Mouse (Mus musculus): ENCODE results near the gene Tiam1. TPM values are rescaled to one million over a fixed set of nuclear protein-coding genes. Genes with fewer than 3 reads are reported as not detected.

Gene Tiam1
- polyA plus RNA-seq, 1 experiment: 14.1 TPM

DNA sequence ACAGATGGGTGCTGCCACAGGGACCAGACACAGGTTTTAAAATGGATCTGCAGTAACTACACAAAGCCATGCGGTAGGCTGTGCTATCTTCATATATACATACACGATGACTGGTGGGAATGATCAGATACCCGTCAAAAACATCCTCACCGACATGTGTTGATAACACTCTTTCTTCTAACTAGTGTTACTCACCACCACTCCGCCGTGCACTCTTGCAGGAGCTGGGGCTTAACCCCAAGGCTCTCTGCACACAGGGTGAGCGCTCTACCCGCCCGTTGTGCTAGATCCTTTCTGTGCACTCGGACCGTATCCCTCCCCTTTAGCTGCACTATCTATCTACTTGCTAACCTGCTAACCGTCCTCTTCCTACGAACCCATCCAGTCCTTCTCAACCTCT is 335.4 kb downstream of the Tiam1 start:
- H3K4me3 ChIP-seq (ENCODE audit: control insufficient read depth, insufficient read depth, low read length): no peak overlapping the region
- TF ChIP-seq CTCF (IDR thresholded peaks at IDR 0.05; ENCODE audit: borderline replicate concordance, control insufficient read depth, extremely low read depth, insufficient read depth, low read length, poor library complexity) (no peak), POLR2A (IDR thresholded peaks at IDR 0.05; ENCODE audit: control insufficient read depth, extremely low read depth, insufficient read depth, low read length, poor library complexity) (no peak)
- H3K27ac ChIP-seq (ENCODE audit: control insufficient read depth, insufficient read depth, low read length): no peak overlapping the region
- H3K36me3 ChIP-seq (ENCODE audit: control insufficient read depth, insufficient read depth, low read length): no peaks in the 10 kb centered on the region
- WGBS: 96% methylated on average over 13 of the region's 13 CpGs
- H3K4me1 ChIP-seq (replicated peaks; ENCODE audit: control insufficient read depth, insufficient read depth, low read length): no peaks in the 10 kb centered on the region
- DNase-seq: no peak
- H3K27me3 ChIP-seq (ENCODE audit: control insufficient read depth, insufficient read depth, low read length): no peaks in the 10 kb centered on the region

DNA sequence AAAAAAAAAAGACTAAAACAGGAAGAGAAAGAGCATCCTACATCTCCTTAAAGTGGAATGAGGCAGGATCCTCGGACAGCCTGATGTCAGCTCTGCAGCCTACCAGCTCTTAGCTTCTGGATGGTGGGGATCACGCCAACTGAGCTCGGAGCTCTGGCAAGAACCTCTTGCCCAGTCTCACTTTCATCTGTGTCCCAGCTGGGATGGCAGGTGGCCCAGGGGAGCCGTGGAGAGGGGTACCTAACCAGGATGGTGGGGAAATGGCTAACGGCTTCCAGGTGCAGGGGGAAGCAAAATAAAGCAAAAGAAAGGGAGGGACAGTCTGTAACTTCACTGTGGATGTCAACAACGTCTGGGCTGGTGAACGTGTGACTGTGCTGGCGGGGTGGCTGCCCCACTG is 337.6 kb downstream of the Tiam1 start:
- DNase-seq: no peak
- H3K27me3 ChIP-seq (ENCODE audit: control insufficient read depth, insufficient read depth, low read length): no peaks in the 10 kb centered on the region
- H3K36me3 ChIP-seq (ENCODE audit: control insufficient read depth, insufficient read depth, low read length): no peaks in the 10 kb centered on the region
- H3K4me3 ChIP-seq (ENCODE audit: control insufficient read depth, insufficient read depth, low read length): no peak overlapping the region
- H3K4me1 ChIP-seq (replicated peaks; ENCODE audit: control insufficient read depth, insufficient read depth, low read length): no peaks in the 10 kb centered on the region
- TF ChIP-seq POLR2A (IDR thresholded peaks at IDR 0.05; ENCODE audit: control insufficient read depth, extremely low read depth, insufficient read depth, low read length, poor library complexity) (no peak), CTCF (IDR thresholded peaks at IDR 0.05; ENCODE audit: borderline replicate concordance, control insufficient read depth, extremely low read depth, insufficient read depth, low read length, poor library complexity) (no peak)
- 73% methylated on average over 8 of the region's 8 CpGs for WGBS
- no peak overlapping the region for H3K27ac ChIP-seq (ENCODE audit: control insufficient read depth, insufficient read depth, low read length)

DNA sequence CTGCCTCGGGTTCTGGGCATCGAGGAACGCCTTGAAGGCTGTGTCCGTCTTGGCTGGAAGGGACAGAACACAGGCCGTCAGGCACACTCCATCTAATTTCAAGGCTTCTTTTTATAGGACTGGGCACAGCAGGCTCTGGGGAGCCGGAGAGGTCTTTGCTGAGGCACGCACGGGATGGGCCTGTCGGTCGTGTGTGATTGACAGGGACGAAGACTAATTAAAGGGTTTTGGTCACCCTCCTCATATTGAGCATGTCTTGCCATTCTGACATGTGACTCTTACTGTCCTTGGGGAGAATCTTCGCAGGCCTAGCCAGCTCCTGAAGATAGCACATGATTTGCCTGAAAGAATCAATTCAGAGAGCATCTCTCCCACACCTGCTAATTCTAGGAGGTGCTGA is 338.4 kb downstream of the Tiam1 start:
- no peak for TF ChIP-seq CTCF (IDR thresholded peaks at IDR 0.05; ENCODE audit: borderline replicate concordance, control insufficient read depth, extremely low read depth, insufficient read depth, low read length, poor library complexity)
- no peak for TF ChIP-seq POLR2A (IDR thresholded peaks at IDR 0.05; ENCODE audit: control insufficient read depth, extremely low read depth, insufficient read depth, low read length, poor library complexity)
- 95% methylated on average over 12 of the region's 12 CpGs for WGBS
- no peaks in the 10 kb centered on the region for H3K36me3 ChIP-seq (ENCODE audit: control insufficient read depth, insufficient read depth, low read length)
- H3K4me1 ChIP-seq (replicated peaks; ENCODE audit: control insufficient read depth, insufficient read depth, low read length): no peaks in the 10 kb centered on the region
- no peak overlapping the region for H3K4me3 ChIP-seq (ENCODE audit: control insufficient read depth, insufficient read depth, low read length)
- no peaks in the 10 kb centered on the region for H3K27me3 ChIP-seq (ENCODE audit: control insufficient read depth, insufficient read depth, low read length)
- DNase-seq: no peak
- H3K27ac ChIP-seq (ENCODE audit: control insufficient read depth, insufficient read depth, low read length): no peak overlapping the region

DNA sequence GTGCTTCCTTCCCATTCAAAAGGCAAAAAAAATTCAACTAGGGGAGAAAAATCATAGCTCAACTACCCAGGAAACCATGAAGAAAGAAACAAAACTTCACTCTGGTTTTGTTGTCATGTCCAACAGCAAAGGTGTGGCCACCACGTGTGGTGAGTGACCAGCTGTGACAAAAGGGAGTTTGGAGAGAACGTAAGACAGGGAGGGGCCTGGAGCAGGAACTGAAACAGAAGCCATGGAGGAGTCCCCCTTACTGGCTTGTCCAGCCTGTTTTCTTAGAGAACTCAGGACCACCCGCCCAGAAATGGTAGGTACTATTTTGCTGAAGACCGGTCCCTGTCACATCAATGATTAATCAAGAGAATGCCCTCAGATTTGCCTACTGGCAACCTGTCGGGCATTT is 342.1 kb downstream of the Tiam1 start:
- DNase-seq: no peak
- Histone ChIP-seq H3K36me3 (ENCODE audit: control insufficient read depth, insufficient read depth, low read length) (no peaks in the 10 kb centered on the region), H3K27me3 (ENCODE audit: control insufficient read depth, insufficient read depth, low read length) (no peaks in the 10 kb centered on the region), H3K4me3 (ENCODE audit: control insufficient read depth, insufficient read depth, low read length) (no peak overlapping the region), H3K27ac (ENCODE audit: control insufficient read depth, insufficient read depth, low read length) (no peak overlapping the region), H3K4me1 (replicated peaks; ENCODE audit: control insufficient read depth, insufficient read depth, low read length) (no peaks in the 10 kb centered on the region)
- 88% methylated on average over 5 of the region's 5 CpGs for WGBS
- TF ChIP-seq CTCF (IDR thresholded peaks at IDR 0.05; ENCODE audit: borderline replicate concordance, control insufficient read depth, extremely low read depth, insufficient read depth, low read length, poor library complexity) (no peak), POLR2A (IDR thresholded peaks at IDR 0.05; ENCODE audit: control insufficient read depth, extremely low read depth, insufficient read depth, low read length, poor library complexity) (no peak)

DNA sequence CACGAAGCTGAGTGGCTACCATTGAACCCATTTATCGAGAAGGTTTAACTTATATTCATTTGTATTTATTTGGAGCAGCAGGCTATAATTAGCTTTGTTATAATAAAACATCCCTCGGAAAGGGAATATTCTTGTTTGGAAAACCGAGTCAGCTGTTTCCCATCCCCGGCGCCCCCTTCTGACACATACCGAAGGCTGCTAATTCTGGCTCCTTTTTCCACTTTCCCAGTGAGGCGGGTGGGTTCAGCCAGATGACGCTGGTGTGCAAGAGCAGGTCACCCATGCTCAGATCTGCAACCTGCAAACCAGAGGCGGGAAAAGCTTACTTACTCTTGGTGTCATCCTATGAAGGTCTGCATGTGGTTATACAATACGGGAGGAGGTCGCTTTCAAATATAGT is 343.8 kb downstream of the Tiam1 start:
- Histone ChIP-seq H3K27ac (ENCODE audit: control insufficient read depth, insufficient read depth, low read length) (no peak overlapping the region), H3K4me1 (replicated peaks; ENCODE audit: control insufficient read depth, insufficient read depth, low read length) (no peaks in the 10 kb centered on the region), H3K36me3 (ENCODE audit: control insufficient read depth, insufficient read depth, low read length) (no peaks in the 10 kb centered on the region), H3K27me3 (ENCODE audit: control insufficient read depth, insufficient read depth, low read length) (no peaks in the 10 kb centered on the region), H3K4me3 (ENCODE audit: control insufficient read depth, insufficient read depth, low read length) (no peak overlapping the region)
- no peak for DNase-seq
- WGBS: 94% methylated on average over 12 of the region's 12 CpGs
- no peak for TF ChIP-seq CTCF (IDR thresholded peaks at IDR 0.05; ENCODE audit: borderline replicate concordance, control insufficient read depth, extremely low read depth, insufficient read depth, low read length, poor library complexity)
- no peak for TF ChIP-seq POLR2A (IDR thresholded peaks at IDR 0.05; ENCODE audit: control insufficient read depth, extremely low read depth, insufficient read depth, low read length, poor library complexity)

DNA sequence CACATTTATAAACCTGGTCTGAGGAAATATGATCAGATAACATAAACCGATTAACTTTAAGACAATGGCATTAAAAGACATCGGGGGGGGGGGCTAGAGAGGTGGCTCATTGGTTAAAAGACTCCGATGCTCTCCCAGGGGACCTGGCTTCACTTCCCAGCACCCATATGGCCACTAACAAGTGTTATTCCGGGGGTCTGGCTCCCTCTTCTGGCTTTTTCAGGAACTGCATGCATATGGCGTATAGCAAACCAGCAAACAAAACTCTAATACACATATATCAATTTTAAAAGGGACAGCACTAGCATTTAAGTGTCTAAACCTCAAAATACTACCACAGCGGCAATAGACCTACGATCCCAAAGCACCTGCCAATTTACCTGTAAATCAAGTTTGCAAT is 347.0 kb downstream of the Tiam1 start:
- H3K4me1 ChIP-seq (replicated peaks; ENCODE audit: control insufficient read depth, insufficient read depth, low read length): no peaks in the 10 kb centered on the region
- WGBS: 95% methylated on average over 7 of the region's 7 CpGs
- DNase-seq: no peak
- 0 out of 2 replicates have a peak, but pooled peaks cover 6% of the 10 kb centered on the region for H3K36me3 ChIP-seq (ENCODE audit: control insufficient read depth, insufficient read depth, low read length)
- H3K27me3 ChIP-seq (ENCODE audit: control insufficient read depth, insufficient read depth, low read length): no peaks in the 10 kb centered on the region
- no peak overlapping the region for H3K4me3 ChIP-seq (ENCODE audit: control insufficient read depth, insufficient read depth, low read length)
- TF ChIP-seq CTCF (IDR thresholded peaks at IDR 0.05; ENCODE audit: borderline replicate concordance, control insufficient read depth, extremely low read depth, insufficient read depth, low read length, poor library complexity) (no peak), POLR2A (IDR thresholded peaks at IDR 0.05; ENCODE audit: control insufficient read depth, extremely low read depth, insufficient read depth, low read length, poor library complexity) (no peak)
- H3K27ac ChIP-seq (ENCODE audit: control insufficient read depth, insufficient read depth, low read length): no peak overlapping the region

DNA sequence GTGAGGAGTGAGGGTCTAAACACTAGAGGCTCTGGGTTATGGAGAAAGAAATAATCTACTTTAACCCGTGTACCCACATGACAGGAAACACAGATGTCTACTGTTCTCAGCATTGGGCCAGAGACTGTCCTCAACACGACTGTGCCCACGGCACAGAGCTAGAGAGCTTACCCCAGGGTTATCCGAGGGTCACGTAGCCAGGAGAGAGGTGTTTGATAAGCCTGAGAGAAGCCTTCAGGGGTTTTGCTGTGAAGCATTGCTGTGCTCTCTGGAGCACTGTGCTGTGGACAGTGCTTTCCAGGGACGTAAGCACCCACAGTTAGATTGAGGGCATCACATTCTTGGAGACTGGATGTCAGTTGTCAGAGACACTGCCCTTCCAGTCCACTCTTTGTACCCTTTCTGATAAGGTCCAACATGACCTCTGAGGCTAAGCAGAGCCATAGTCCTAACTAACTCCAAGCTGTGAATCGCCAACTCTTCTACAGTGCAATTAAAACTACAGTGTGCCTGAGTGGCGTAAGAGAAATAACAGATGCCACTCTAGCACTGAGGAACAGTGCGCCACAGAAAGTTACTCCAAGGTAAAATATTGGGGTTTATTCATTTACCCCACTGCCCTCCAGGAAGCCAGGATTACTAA is 353.7 kb downstream of the Tiam1 start:
- DNase-seq: no peak
- Histone ChIP-seq H3K4me3 (ENCODE audit: control insufficient read depth, insufficient read depth, low read length) (no peak overlapping the region), H3K36me3 (ENCODE audit: control insufficient read depth, insufficient read depth, low read length) (0 out of 2 replicates have a peak, but pooled peaks cover 6% of the 10 kb centered on the region), H3K27me3 (ENCODE audit: control insufficient read depth, insufficient read depth, low read length) (no peaks in the 10 kb centered on the region), H3K4me1 (replicated peaks; ENCODE audit: control insufficient read depth, insufficient read depth, low read length) (no peaks in the 10 kb centered on the region), H3K27ac (ENCODE audit: control insufficient read depth, insufficient read depth, low read length) (no peak overlapping the region)
- 79% methylated on average over 9 of the region's 9 CpGs for WGBS
- TF ChIP-seq POLR2A (IDR thresholded peaks at IDR 0.05; ENCODE audit: control insufficient read depth, extremely low read depth, insufficient read depth, low read length, poor library complexity): no peak
